Mouse (Mus musculus) cortical plate, adult 2 months (tissue): ENCODE data around the gene L3mbtl3. TPM values are rescaled to one million over a fixed set of nuclear protein-coding genes. Genes with fewer than 3 reads are reported as not detected.

Experiments used
- H3K27ac ChIP-seq: fragments of 200-500 bp; 2 replicates; pipeline ENCODE4 v1.5.1; 2012; ENCODE audit warnings: low read length, control low read depth, inconsistent platforms; ENCODE audit not compliant: insufficient read depth
- H3K4me1 ChIP-seq: fragments of 200-500 bp; 2 replicates; pipeline ENCODE4 v1.6.1; 2011; ENCODE audit warnings: low read length; ENCODE audit not compliant: control insufficient read depth, insufficient read depth
- H3K4me3 ChIP-seq: fragments of 200-500 bp; 2 replicates; pipeline ENCODE4 v1.5.1; 2011; ENCODE audit warnings: mild to moderate bottlenecking, low read length, control low read depth; ENCODE audit not compliant: insufficient read depth
- CTCF ChIP-seq: fragments of 200-500 bp; IDR thresholded peaks from 2 replicates; pipeline ENCODE4 v1.5.1; 2011; ENCODE audit warnings: mild to moderate bottlenecking, control low read depth, low read length; ENCODE audit not compliant: insufficient read depth; ENCODE audit errors: extremely low read depth
- POLR2A ChIP-seq: fragments of 200-500 bp; IDR thresholded peaks from 2 replicates; pipeline ENCODE4 v1.6.1; 2011; ENCODE audit warnings: mild to moderate bottlenecking, low read length, control low read depth; ENCODE audit not compliant: insufficient read depth; ENCODE audit errors: extremely low read depth
- polyA plus RNA-seq: library from polyadenylated mRNA; depleted of rRNA; stranded (reverse); fragments of >200 nt; gene quantifications from 2 replicates; pipeline ENCODE4 v1.2.3, GENCODE M21; 2012

L3mbtl3 gene
- polyA plus RNA-seq, 1 experiment, result 15.6 TPM

DNA sequence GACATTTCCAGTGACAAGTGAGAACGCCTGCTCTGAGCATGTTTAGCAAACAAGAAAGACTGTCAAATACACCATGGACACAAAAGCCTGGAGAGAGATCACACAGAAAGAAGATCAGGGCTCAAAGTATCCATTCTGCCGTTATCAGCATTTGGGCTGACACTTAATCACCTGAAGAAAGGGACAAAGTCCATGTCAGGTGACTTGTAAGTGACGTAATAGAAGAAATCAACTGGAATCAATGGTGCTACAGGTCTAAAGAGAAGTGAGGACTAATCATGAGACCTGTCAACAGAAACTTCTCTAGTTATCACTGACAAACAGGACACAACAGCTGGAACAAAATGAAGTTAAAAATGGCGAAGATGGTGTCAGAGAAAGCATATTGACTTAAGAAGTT is 55.1 kb downstream of the L3mbtl3 start:
- TF ChIP-seq CTCF (no peak), POLR2A (no peak)
- no peaks in the 10 kb centered on the region for H3K4me1 ChIP-seq
- no peak overlapping the region for H3K4me3 ChIP-seq
- no peak overlapping the region for H3K27ac ChIP-seq

DNA sequence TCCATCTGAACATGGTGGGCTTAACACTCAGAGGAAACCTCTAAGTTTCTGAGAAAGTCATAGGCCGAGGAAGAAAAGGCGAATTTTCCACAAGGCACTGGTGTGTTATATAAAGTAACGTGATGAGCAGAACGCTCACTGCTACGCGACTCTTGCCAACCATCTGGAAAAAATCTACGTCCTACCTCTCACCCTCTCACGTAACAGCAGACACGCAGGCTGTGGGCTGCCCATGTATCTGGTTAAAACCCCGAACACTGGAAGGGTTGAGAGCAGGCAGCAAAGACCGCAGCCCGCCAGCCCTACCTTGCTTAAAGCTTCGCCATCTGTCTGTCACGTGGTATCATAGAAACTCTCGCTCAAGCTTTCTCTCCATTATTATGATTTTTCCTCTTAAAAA is 61.4 kb downstream of the L3mbtl3 start:
- no peaks in the 10 kb centered on the region for H3K4me1 ChIP-seq
- H3K4me3 ChIP-seq, result peak overlapping the region; percentile 9; the same call in 1 of the 2 replicates
- no peak for TF ChIP-seq POLR2A
- TF ChIP-seq CTCF, result no peak
- H3K27ac ChIP-seq, result no peak overlapping the region

DNA sequence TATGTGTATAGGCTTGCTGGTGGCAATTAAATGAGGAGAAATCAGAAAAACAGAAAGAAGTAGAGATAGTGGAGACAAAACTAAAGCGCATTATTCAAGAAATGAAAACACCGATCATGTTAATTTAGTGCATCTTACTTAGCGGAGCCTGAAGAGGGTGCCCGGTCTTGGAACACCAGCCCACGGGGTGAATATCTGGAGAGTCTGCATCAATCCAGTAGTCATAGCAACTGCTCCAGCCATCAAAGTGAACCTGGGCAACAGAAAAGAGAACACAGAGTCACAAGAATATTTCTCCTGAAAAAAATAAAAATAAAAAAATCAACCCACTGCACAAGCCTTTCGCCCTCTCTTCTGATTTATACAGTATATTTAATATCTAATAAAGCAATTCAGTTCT is 72.3 kb downstream of the L3mbtl3 start:
- Histone ChIP-seq H3K27ac (no peak overlapping the region), H3K4me3 (no peak overlapping the region), H3K4me1 (peaks cover 1% of the 10 kb centered on the region)
- TF ChIP-seq CTCF, result no peak
- no peak for TF ChIP-seq POLR2A

DNA sequence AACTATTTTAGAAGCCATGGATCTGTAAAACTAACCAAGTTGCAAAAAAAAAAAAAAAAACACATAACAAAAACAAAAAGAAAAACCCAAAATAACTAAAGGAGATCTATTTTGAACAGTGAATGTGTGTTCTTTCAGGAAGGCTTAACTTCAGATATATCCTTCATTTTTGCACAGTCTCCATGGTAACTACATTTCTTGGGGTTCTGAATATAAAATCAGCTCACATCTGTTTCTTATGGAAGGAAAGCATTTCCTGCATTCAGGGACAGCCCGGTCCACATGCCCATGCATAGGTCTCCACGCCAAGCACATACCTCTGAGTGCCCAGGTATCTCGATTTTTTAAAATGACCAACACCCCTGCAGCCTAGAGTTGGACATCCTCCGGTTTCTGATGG is 73.4 kb downstream of the L3mbtl3 start:
- TF ChIP-seq CTCF (no peak), POLR2A (no peak)
- no peak overlapping the region for H3K4me3 ChIP-seq
- no peak overlapping the region for H3K27ac ChIP-seq
- H3K4me1 ChIP-seq, result peaks cover 1% of the 10 kb centered on the region

DNA sequence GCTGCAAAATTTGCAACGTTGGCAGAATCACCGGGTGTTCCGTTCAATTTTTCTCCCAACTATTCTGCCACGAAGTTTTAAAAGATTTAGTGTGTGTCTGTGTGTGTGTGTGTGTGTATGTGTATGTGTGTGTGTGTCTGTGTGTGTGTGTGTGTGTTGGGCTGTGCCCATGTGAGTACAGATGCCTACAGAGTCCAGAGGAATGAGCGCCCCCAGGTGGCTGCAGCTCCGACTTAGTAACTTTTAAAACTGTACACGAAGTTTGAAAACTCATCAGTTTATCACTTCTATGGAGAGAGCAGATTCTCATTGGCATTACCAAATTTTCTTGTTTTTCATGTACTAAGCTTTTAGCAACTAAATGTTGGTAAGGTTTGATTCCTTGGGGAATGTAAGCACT is 78.1 kb downstream of the L3mbtl3 start:
- Histone ChIP-seq H3K4me3 (no peak overlapping the region), H3K4me1 (no peaks in the 10 kb centered on the region), H3K27ac (no peak overlapping the region)
- TF ChIP-seq CTCF (no peak), POLR2A (no peak)

DNA sequence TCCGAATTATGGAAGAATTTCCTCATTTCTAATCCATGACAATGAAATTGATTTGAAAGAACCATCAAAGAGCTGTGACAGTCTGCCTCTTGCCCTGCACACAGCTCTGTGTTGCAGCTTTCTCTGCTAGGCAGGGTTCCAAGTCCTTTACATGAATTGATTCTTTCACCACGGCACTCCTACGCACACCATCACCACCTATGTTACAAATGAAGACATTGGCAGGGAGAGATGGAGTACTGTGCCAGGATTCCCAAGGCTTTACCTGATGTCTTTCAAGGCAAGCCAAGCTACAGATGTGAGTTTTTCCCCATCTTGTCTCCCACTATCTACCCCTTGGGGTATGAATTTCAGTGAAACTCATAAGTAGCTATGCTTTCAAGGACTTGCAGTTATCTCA is 78.6 kb downstream of the L3mbtl3 start:
- H3K27ac ChIP-seq, result no peak overlapping the region
- no peak for TF ChIP-seq CTCF
- no peak for TF ChIP-seq POLR2A
- no peak overlapping the region for H3K4me3 ChIP-seq
- no peaks in the 10 kb centered on the region for H3K4me1 ChIP-seq

DNA sequence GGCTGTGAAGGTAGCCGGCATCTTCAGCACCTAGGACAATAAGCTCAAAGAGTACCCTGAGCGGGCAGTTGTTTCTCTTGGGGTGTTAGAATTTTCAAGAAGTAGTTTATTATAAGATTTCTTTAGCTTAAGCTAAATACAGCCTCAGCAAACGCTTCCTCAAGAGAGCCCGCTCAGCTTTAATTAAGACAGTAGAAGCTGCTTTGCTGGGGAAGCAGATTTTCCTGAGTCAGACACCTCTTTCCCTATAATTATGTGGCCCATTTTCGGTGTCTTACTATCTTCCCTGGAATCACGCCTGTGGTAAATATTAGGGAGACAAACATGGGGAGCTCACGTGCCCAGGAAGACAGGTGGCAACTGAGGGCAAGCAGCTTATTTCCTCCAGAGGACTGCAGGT is 88.6 kb downstream of the L3mbtl3 start:
- Histone ChIP-seq H3K4me1 (peaks cover 3% of the 10 kb centered on the region; the same call in 1 of the 2 replicates), H3K4me3 (no peak overlapping the region), H3K27ac (0 out of 2 replicates have a peak overlapping the region, but pooled peaks have one; percentile 4)
- TF ChIP-seq POLR2A, result no peak

DNA sequence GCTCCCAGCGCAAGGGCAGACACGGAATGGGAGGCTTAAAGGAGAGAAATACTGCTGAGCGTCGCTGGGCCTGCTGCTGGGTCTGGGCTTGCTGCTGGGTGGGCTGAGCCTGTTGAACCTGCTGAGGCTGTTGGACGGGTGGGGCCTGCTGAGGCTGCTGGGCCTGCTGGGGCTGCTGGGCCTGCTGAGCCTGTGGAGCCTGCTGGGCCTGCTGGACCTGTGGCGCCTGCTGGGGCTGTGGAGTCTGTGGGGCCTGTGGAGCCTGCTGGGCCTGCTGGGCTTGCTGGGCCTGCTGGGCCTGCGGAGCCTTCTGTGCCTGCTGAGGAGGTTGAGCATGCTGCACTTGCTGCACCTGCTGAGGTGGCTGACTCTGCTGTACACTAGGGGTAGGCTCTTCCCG is 95.8 kb downstream of the L3mbtl3 start:
- H3K4me1 ChIP-seq, result no peaks in the 10 kb centered on the region
- TF ChIP-seq CTCF (no peak), POLR2A (no peak)
- H3K27ac ChIP-seq, result no peak overlapping the region
- H3K4me3 ChIP-seq, result no peak overlapping the region

DNA sequence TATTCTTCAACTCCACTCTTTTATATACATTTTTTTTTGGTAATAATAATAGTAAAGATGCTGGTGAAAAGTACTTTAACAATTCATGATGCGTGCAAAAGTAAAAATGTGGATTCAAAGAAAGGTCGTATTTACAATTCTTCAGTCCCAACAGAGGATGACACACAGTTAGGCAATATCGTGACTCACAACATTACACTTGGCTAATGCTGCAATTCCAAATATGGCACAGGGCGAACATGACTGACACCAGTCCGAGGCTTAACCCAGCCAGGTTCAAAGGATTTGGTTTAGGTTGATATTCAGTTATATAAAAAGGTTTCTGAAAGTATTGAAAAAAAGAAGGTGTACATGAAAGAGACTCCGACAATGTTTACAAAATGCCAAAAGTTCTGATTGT is 100.4 kb downstream of the L3mbtl3 start:
- no peak overlapping the region for H3K4me3 ChIP-seq
- no peaks in the 10 kb centered on the region for H3K4me1 ChIP-seq
- H3K27ac ChIP-seq, result no peak overlapping the region
- TF ChIP-seq CTCF (no peak), POLR2A (no peak)

DNA sequence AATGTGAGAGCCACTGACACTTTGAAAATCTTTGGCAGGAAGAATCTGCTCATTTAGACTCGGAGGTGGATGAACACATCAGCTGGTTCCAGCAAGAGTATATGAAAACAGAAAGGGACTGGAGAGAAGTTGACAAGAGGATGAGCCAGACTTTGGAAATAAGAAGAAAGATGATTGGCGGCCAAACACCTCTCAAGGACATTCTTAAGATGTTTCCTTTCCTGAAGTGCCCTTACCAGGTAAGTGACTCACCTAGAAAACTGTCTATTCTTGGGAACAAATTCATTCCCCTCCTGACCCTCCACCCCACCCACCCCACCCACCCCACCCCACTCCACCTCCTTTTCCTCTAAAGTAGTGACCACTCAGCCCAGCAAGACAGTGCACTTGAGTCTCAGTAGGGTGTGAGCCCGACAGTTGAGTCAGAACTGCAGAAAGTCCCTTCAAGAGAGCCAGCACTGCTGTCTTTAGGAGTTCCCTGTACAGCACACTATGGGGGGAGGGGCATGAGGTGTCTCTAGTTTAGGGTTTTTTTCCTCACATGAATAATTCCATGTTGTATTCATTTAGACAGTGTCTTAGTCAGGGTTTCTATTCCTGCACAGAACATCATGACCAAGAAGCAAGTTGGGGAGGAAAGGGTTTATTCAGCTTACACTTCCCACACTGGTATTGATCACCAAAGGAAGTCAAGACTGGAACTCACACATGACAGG is 111.9 kb downstream of the L3mbtl3 start:
- Histone ChIP-seq H3K4me1 (no peaks in the 10 kb centered on the region), H3K27ac (no peak overlapping the region), H3K4me3 (no peak overlapping the region)
- no peak for TF ChIP-seq POLR2A
- TF ChIP-seq CTCF, result no peak
